Mouse (Mus musculus): ENCODE results near the gene Prkar2a. TPM values are rescaled to one million over a fixed set of nuclear protein-coding genes. Genes with fewer than 3 reads are reported as not detected.

Gene Prkar2a
- polyA plus RNA-seq, 1 experiment from 2014 or later = 30.1 TPM

GRCm38 (mm10) chr9:108746876-108747499 lies 57.9 kb downstream of the Prkar2a start:
- Histone ChIP-seq H3K4me3 (no peak overlapping the region), H3K27me3 (ENCODE audit: poor library complexity, severe bottlenecking) (no peaks in the 10 kb centered on the region), H3K4me1 (peaks cover 12% of the 10 kb centered on the region), H3K36me3 (replicated peaks) (peaks cover 65% of the 10 kb centered on the region), H3K9me3 (no peaks in the 10 kb centered on the region), H3K27ac (no peak overlapping the region)
- 92% methylated on average over 14 of the region's 14 CpGs for WGBS
- DNase-seq (ENCODE audit: extremely low spot score, low spot score) = no peak

GRCm38 (mm10) chr9:108747694-108748093 lies 58.6 kb downstream of the Prkar2a start:
- DNase-seq (ENCODE audit: extremely low spot score, low spot score) = no peak
- Histone ChIP-seq H3K4me1 (peaks cover 12% of the 10 kb centered on the region), H3K9me3 (no peaks in the 10 kb centered on the region), H3K36me3 (replicated peaks) (peaks cover 58% of the 10 kb centered on the region), H3K4me3 (no peak overlapping the region), H3K27ac (no peak overlapping the region), H3K27me3 (ENCODE audit: poor library complexity, severe bottlenecking) (no peaks in the 10 kb centered on the region)
- WGBS = 83% methylated on average over 3 of the region's 3 CpGs

GRCm38 (mm10) chr9:108748600-108749183 lies 59.6 kb downstream of the Prkar2a start:
- Histone ChIP-seq H3K4me1 (peaks cover 12% of the 10 kb centered on the region), H3K27me3 (ENCODE audit: poor library complexity, severe bottlenecking) (no peaks in the 10 kb centered on the region), H3K9me3 (no peaks in the 10 kb centered on the region), H3K27ac (peak overlapping the region; percentile 69), H3K36me3 (replicated peaks) (peaks cover 50% of the 10 kb centered on the region), H3K4me3 (no peak overlapping the region)
- DNase-seq (ENCODE audit: extremely low spot score, low spot score) = no peak
- WGBS = 88% methylated on average over 11 of the region's 11 CpGs

- Histone ChIP-seq H3K36me3 (replicated peaks) (peaks cover 33% of the 10 kb centered on the region), H3K4me3 (no peak overlapping the region), H3K9me3 (no peaks in the 10 kb centered on the region), H3K27me3 (ENCODE audit: poor library complexity, severe bottlenecking) (no peaks in the 10 kb centered on the region), H3K27ac (no peak overlapping the region), H3K4me1 (peaks cover 12% of the 10 kb centered on the region)
- DNase-seq (ENCODE audit: extremely low spot score, low spot score) = no peak
- WGBS = 87% methylated on average over 11 of the region's 11 CpGs
These were observed 61.5 kb downstream of the Prkar2a start for GRCm38 (mm10) chr9:108750616-108751015.

GRCm38 (mm10) chr9:108752142-108752920 lies 63.2 kb downstream of the Prkar2a start:
- H3K9me3 ChIP-seq = no peaks in the 10 kb centered on the region
- 88% methylated on average over 11 of the region's 11 CpGs for WGBS

GRCm38 (mm10) chr9:108753326-108753725 lies 64.2 kb downstream of the Prkar2a start:
- DNase-seq (ENCODE audit: extremely low spot score, low spot score) = peak; percentile 37
- Histone ChIP-seq H3K4me1 (peaks cover 12% of the 10 kb centered on the region), H3K27me3 (ENCODE audit: poor library complexity, severe bottlenecking) (no peaks in the 10 kb centered on the region), H3K9me3 (no peaks in the 10 kb centered on the region), H3K4me3 (no peak overlapping the region), H3K27ac (no peak overlapping the region), H3K36me3 (replicated peaks) (peaks cover 8% of the 10 kb centered on the region)
- WGBS = 71% methylated on average over 9 of the region's 9 CpGs

More at GRCm38 (mm10) chr9:108752142-108752920, 63.2 kb downstream of the Prkar2a start:
- no peak for DNase-seq (ENCODE audit: extremely low spot score, low spot score)
- Histone ChIP-seq H3K4me1 (peaks cover 12% of the 10 kb centered on the region), H3K27me3 (ENCODE audit: poor library complexity, severe bottlenecking) (no peaks in the 10 kb centered on the region), H3K27ac (no peak overlapping the region), H3K4me3 (no peak overlapping the region), H3K36me3 (replicated peaks) (peaks cover 16% of the 10 kb centered on the region)

- no peak overlapping the region for H3K27ac ChIP-seq
- H3K4me3 ChIP-seq = no peak overlapping the region
- H3K27me3 ChIP-seq (ENCODE audit: poor library complexity, severe bottlenecking) = no peaks in the 10 kb centered on the region
- H3K36me3 ChIP-seq (replicated peaks) = peaks cover 2% of the 10 kb centered on the region
- WGBS = 91% methylated on average over 3 of the region's 3 CpGs
- no peak for DNase-seq (ENCODE audit: extremely low spot score, low spot score)
- peaks cover 6% of the 10 kb centered on the region for H3K4me1 ChIP-seq
- H3K9me3 ChIP-seq = no peaks in the 10 kb centered on the region
These were observed 64.9 kb downstream of the Prkar2a start for GRCm38 (mm10) chr9:108753976-108754375.

GRCm38 (mm10) chr9:108754423-108754822 lies 65.3 kb downstream of the Prkar2a start:
- Histone ChIP-seq H3K4me1 (peaks cover 2% of the 10 kb centered on the region), H3K9me3 (no peaks in the 10 kb centered on the region), H3K27ac (no peak overlapping the region), H3K36me3 (replicated peaks) (no peaks in the 10 kb centered on the region), H3K4me3 (no peak overlapping the region), H3K27me3 (ENCODE audit: poor library complexity, severe bottlenecking) (no peaks in the 10 kb centered on the region)
- no peak for DNase-seq (ENCODE audit: extremely low spot score, low spot score)
- 91% methylated on average over 5 of the region's 5 CpGs for WGBS

GRCm38 (mm10) chr9:108757406-108757805 lies 68.3 kb downstream of the Prkar2a start:
- DNase-seq (ENCODE audit: extremely low spot score, low spot score) = no peak
- H3K36me3 ChIP-seq (replicated peaks) = no peaks in the 10 kb centered on the region
- H3K27me3 ChIP-seq (ENCODE audit: poor library complexity, severe bottlenecking) = no peaks in the 10 kb centered on the region
- H3K27ac ChIP-seq = no peak overlapping the region
- no peaks in the 10 kb centered on the region for H3K9me3 ChIP-seq
- no peaks in the 10 kb centered on the region for H3K4me1 ChIP-seq
- WGBS = 77% methylated on average over 6 of the region's 6 CpGs
- no peak overlapping the region for H3K4me3 ChIP-seq

- H3K36me3 ChIP-seq (replicated peaks) = no peaks in the 10 kb centered on the region
- no peaks in the 10 kb centered on the region for H3K4me1 ChIP-seq
- no peak for DNase-seq (ENCODE audit: extremely low spot score, low spot score)
- H3K27ac ChIP-seq = no peak overlapping the region
- H3K27me3 ChIP-seq (ENCODE audit: poor library complexity, severe bottlenecking) = no peaks in the 10 kb centered on the region
- WGBS = 98% methylated on average over 20 of the region's 20 CpGs
- H3K4me3 ChIP-seq = no peak overlapping the region
- no peaks in the 10 kb centered on the region for H3K9me3 ChIP-seq
These were observed 70.0 kb downstream of the Prkar2a start for GRCm38 (mm10) chr9:108759121-108759520.

GRCm38 (mm10) chr9:108759805-108760204 lies 70.7 kb downstream of the Prkar2a start:
- Histone ChIP-seq H3K4me3 (no peak overlapping the region), H3K36me3 (replicated peaks) (no peaks in the 10 kb centered on the region), H3K27me3 (ENCODE audit: poor library complexity, severe bottlenecking) (no peaks in the 10 kb centered on the region), H3K9me3 (no peaks in the 10 kb centered on the region), H3K4me1 (no peaks in the 10 kb centered on the region), H3K27ac (no peak overlapping the region)
- DNase-seq (ENCODE audit: extremely low spot score, low spot score) = no peak
- 51% methylated on average over 2 of the region's 2 CpGs for WGBS

- H3K36me3 ChIP-seq (replicated peaks) = no peaks in the 10 kb centered on the region
- H3K27me3 ChIP-seq (ENCODE audit: poor library complexity, severe bottlenecking) = no peaks in the 10 kb centered on the region
- H3K4me1 ChIP-seq = no peaks in the 10 kb centered on the region
- DNase-seq (ENCODE audit: extremely low spot score, low spot score) = no peak
- no peak overlapping the region for H3K4me3 ChIP-seq
- no peaks in the 10 kb centered on the region for H3K9me3 ChIP-seq
- no peak overlapping the region for H3K27ac ChIP-seq
These were observed 72.4 kb downstream of the Prkar2a start for GRCm38 (mm10) chr9:108761561-108761960.

- DNase-seq (ENCODE audit: extremely low spot score, low spot score) = no peak
These were observed 75.9 kb downstream of the Prkar2a start for GRCm38 (mm10) chr9:108764971-108765370.

More at GRCm38 (mm10) chr9:108764971-108765370, 75.9 kb downstream of the Prkar2a start:
- Histone ChIP-seq H3K4me3 (no peak overlapping the region), H3K36me3 (replicated peaks) (no peaks in the 10 kb centered on the region), H3K27ac (no peak overlapping the region), H3K27me3 (ENCODE audit: poor library complexity, severe bottlenecking) (no peaks in the 10 kb centered on the region), H3K9me3 (no peaks in the 10 kb centered on the region), H3K4me1 (no peaks in the 10 kb centered on the region)
- 79% methylated on average over 10 of the region's 10 CpGs for whole genome bisulfite sequencing

Data from forebrain, embryonic 10.5 days (tissue).